Mouse (Mus musculus) spleen, postnatal 10 days (tissue): ENCODE measurements around the gene Ercc6l.

Experiments
- DNase-seq, 2 experiments: peaks; one replicate each; pipeline ENCODE4 v3.0.0; 2021 to 2022; ENCODE audit warnings: low spot score in 2 of 2

Gene Ercc6l

GRCm38 (mm10) chrX:102156618-102157422 is at the start of gene Ercc6l:
Ercc6l (minus strand) TSS chrX:102157091.
- peak; percentile 75 to 94 for DNase-seq

GRCm38 (mm10) chrX:102190840-102191239 is 33.9 kb upstream of the Ercc6l start:
- no peak for DNase-seq

- no peak for DNase-seq
Measured at GRCm38 (mm10) chrX:102189581-102189980, 32.7 kb upstream of the Ercc6l start.

- peak; percentile 63 to 83 for DNase-seq
Measured at GRCm38 (mm10) chrX:102188712-102189497, 32.0 kb upstream of the Ercc6l start, which contains the start of gene Rps4x. Rps4x (minus strand) TSS chrX:102189394.

GRCm38 (mm10) chrX:102187023-102187699 is 30.3 kb upstream of the Ercc6l start:
- no peak for DNase-seq

- no peak for DNase-seq
Measured at GRCm38 (mm10) chrX:102182575-102182974, 25.7 kb upstream of the Ercc6l start.

GRCm38 (mm10) chrX:102175538-102176287 is 18.8 kb upstream of the Ercc6l start:
- no peak for DNase-seq

- no peak for DNase-seq
Measured at GRCm38 (mm10) chrX:102170900-102171299, 14.0 kb upstream of the Ercc6l start.

- no peak for DNase-seq
Measured at GRCm38 (mm10) chrX:102170135-102170534, 13.2 kb upstream of the Ercc6l start.

GRCm38 (mm10) chrX:102169724-102170123 is 12.8 kb upstream of the Ercc6l start:
- no peak for DNase-seq

- no peak for DNase-seq
Measured at GRCm38 (mm10) chrX:102166986-102167385, 10.1 kb upstream of the Ercc6l start.

GRCm38 (mm10) chrX:102166521-102166920 is 9.6 kb upstream of the Ercc6l start:
- DNase-seq, result no peak

GRCm38 (mm10) chrX:102163529-102163928 is 6.6 kb upstream of the Ercc6l start:
- no peak for DNase-seq

- DNase-seq, result peak in 1 of 2 experiments; percentile 14
Measured at GRCm38 (mm10) chrX:102163096-102163495, 6.2 kb upstream of the Ercc6l start.

GRCm38 (mm10) chrX:102160528-102160927 is 3.6 kb upstream of the Ercc6l start:
- DNase-seq, result no peak

GRCm38 (mm10) chrX:102159778-102160177 is 2.9 kb upstream of the Ercc6l start:
- peak; percentile 31 to 61 for DNase-seq

GRCm38 (mm10) chrX:102157423-102157791 is 516 bp upstream of the Ercc6l start:
- peak in 1 of 2 experiments; percentile 31 for DNase-seq

- no peak for DNase-seq
Measured at GRCm38 (mm10) chrX:102141157-102141556, 15.7 kb downstream of the Ercc6l start.

- DNase-seq, result no peak
Measured at GRCm38 (mm10) chrX:102121321-102121720, 35.6 kb downstream of the Ercc6l start.

GRCm38 (mm10) chrX:102119042-102119864 is 37.6 kb downstream of the Ercc6l start, which contains the start of gene Pin4:
Pin4 (plus strand) TSS chrX:102119447.
- DNase-seq, result peak; percentile 75 to 93
